Comparison of ENCODE assay signal across 12 mouse cellular contexts in the genomic region with DNA sequence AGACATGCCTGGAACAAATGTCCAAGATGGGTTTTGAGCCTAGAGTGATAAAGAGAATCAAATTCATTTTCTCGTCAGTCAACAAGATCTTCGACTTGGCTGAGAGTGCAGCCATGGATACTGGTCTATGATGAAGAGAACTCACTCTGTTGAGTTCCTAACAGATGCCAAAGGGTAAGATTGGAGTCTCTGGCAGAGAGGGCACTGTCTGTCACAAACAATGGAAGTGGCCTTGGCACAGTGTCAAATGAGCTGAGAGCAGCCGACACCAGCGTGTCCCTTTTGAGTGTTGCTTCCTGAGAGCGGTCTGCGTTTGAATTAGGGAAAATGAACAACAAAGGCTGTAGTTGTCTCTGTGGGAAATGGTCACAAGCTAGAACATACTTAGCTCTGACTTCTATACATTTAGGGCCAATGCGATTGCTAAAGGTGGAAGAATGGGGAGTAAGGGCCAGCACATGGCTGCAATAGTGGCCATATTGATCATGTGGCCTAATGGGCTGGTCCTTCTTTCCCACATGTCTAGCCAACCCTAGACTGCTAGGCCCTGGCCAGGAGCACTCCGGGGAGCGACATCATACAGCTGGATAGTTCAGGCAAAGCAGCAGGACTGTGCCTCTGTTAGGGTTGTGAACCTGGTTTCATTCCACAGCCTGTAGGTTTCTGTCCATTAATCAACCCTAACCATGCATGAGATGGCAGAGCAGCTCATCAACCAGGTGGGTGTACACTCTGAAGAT. TPM values are rescaled to one million over a fixed set of nuclear protein-coding genes. Genes with fewer than 3 reads are reported as not detected.
DNase-seq lines count a peak whose midpoint lies in the region; ATAC-seq lines count a peak whose summit lies in the region.
"Had no signal": no experiment of that assay in that cellular context is flagged by ENCODE, and none has a peak within 500 bp of the region (broad histone marks: within the 10 kb centered on the region; RNA-seq: fewer than 3 reads in every experiment).

No protein-coding gene starts in this region.

- WGBS in hindbrain, embryonic 14.5 days: 60% methylated on average over 9 of the region's 9 CpGs
- WGBS in hindbrain, embryonic 10.5 days: 91% methylated on average over 9 of the region's 9 CpGs
- WGBS in midbrain, embryonic 13.5 days: 76% methylated on average over 9 of the region's 9 CpGs
- 95% methylated on average over 9 of the region's 9 CpGs for WGBS in midbrain, embryonic 10.5 days

- H3K4me3 ChIP-seq in hindbrain, embryonic 14.5 days (replicated peaks; ENCODE audit: low read length): no peak overlapping the region
- no peak overlapping the region for H3K4me3 ChIP-seq in hindbrain, embryonic 10.5 days
- no peak overlapping the region for H3K4me3 ChIP-seq in midbrain, embryonic 13.5 days (replicated peaks)
- no peak overlapping the region for H3K4me3 ChIP-seq in midbrain, embryonic 10.5 days
- H3K4me3 ChIP-seq: limb, embryonic 15.5 days; megakaryocyte, embryonic 14.5 days had no signal

- H3K4me1 ChIP-seq in hindbrain, embryonic 14.5 days (replicated peaks; ENCODE audit: control insufficient read depth, insufficient read depth, low read length): peaks cover 8% of the 10 kb centered on the region; the same call in 1 of the 2 replicates
- H3K4me1 ChIP-seq in hindbrain, embryonic 10.5 days (replicated peaks): peaks cover 6% of the 10 kb centered on the region
- peaks cover 16% of the 10 kb centered on the region for H3K4me1 ChIP-seq in midbrain, embryonic 13.5 days (replicated peaks)
- peaks cover 8% of the 10 kb centered on the region for H3K4me1 ChIP-seq in midbrain, embryonic 10.5 days
- H3K4me1 ChIP-seq: limb, embryonic 15.5 days had no signal

- H3K4me2 ChIP-seq in hindbrain, embryonic 14.5 days (replicated peaks): no peak overlapping the region
- H3K4me2 ChIP-seq in midbrain, embryonic 13.5 days (replicated peaks): no peak overlapping the region
- H3K4me2 ChIP-seq: limb, embryonic 15.5 days had no signal

- no peak overlapping the region for H3K27ac ChIP-seq in hindbrain, embryonic 14.5 days
- H3K27ac ChIP-seq in hindbrain, embryonic 10.5 days: no peak overlapping the region
- H3K27ac ChIP-seq in midbrain, embryonic 13.5 days: no peak overlapping the region
- no peak overlapping the region for H3K27ac ChIP-seq in midbrain, embryonic 10.5 days (replicated peaks)
- H3K27ac ChIP-seq: limb, embryonic 15.5 days had no signal

- H3K27me3 ChIP-seq in hindbrain, embryonic 14.5 days (ENCODE audit: control insufficient read depth, insufficient read depth, low read length): 0 out of 2 replicates have a peak, but pooled peaks cover 5% of the 10 kb centered on the region
- H3K27me3 ChIP-seq in hindbrain, embryonic 10.5 days (ENCODE audit: insufficient read depth, poor library complexity, severe bottlenecking): no peaks in the 10 kb centered on the region
- no peaks in the 10 kb centered on the region; the same call in 1 of the 2 replicates for H3K27me3 ChIP-seq in midbrain, embryonic 13.5 days
- 0 out of 2 replicates have a peak, but pooled peaks cover under 1% of the 10 kb centered on the region for H3K27me3 ChIP-seq in midbrain, embryonic 10.5 days (ENCODE audit: low read depth, poor library complexity, severe bottlenecking)
- H3K27me3 ChIP-seq: limb, embryonic 15.5 days had no signal

- H3K9ac ChIP-seq in hindbrain, embryonic 14.5 days: no peak overlapping the region
- no peak overlapping the region for H3K9ac ChIP-seq in midbrain, embryonic 13.5 days (replicated peaks)
- H3K9ac ChIP-seq: limb, embryonic 15.5 days had no signal

- peak; percentile 61 for DNase-seq in adrenal gland, postnatal 14 days
- no peak for DNase-seq in adrenal gland, adult 8-10 months
- DNase-seq in hindbrain, embryonic 14.5 days (ENCODE audit: low spot score): peak; percentile 36
- no peak for DNase-seq in hindbrain, embryonic 10.5 days (ENCODE audit: low spot score)
- no peak for DNase-seq in midbrain, embryonic 10.5 days (ENCODE audit: low spot score)
- DNase-seq in lung, postnatal 36 days: peak; percentile 74
- DNase-seq in left cerebral cortex, adult 8-10 months (ENCODE audit: low spot score in 2 of 2): no peak

- ATAC-seq in hindbrain, embryonic 14.5 days (ENCODE audit: low FRiP score): peak; percentile 62; the same call in 1 of the 2 replicates
- ATAC-seq in midbrain, embryonic 13.5 days: 0 out of 2 replicates have a peak, but pooled peaks have one; percentile 30
- ATAC-seq: activated CD4-positive, CD25-positive, alpha-beta regulatory T cell, adult 4 months had no signal

- H3K9me3 ChIP-seq in hindbrain, embryonic 14.5 days (ENCODE audit: control insufficient read depth, low read length): no peaks in the 10 kb centered on the region
- no peaks in the 10 kb centered on the region for H3K9me3 ChIP-seq in hindbrain, embryonic 10.5 days
- H3K9me3 ChIP-seq in midbrain, embryonic 13.5 days: no peaks in the 10 kb centered on the region
- H3K9me3 ChIP-seq in midbrain, embryonic 10.5 days (replicated peaks): no peaks in the 10 kb centered on the region
- H3K9me3 ChIP-seq: limb, embryonic 15.5 days had no signal

- no peaks in the 10 kb centered on the region for H3K36me3 ChIP-seq in hindbrain, embryonic 14.5 days (replicated peaks; ENCODE audit: control insufficient read depth, insufficient read depth)
- H3K36me3 ChIP-seq in hindbrain, embryonic 10.5 days: no peaks in the 10 kb centered on the region
- no peaks in the 10 kb centered on the region for H3K36me3 ChIP-seq in midbrain, embryonic 13.5 days
- no peaks in the 10 kb centered on the region for H3K36me3 ChIP-seq in midbrain, embryonic 10.5 days
- H3K36me3 ChIP-seq: limb, embryonic 15.5 days had no signal

RNA-seq across cellular contexts. Expression of gene Mturn, which starts 39.3 kb away (rescaled TPM):
- total RNA-seq in adrenal gland, postnatal 14 days (2021): 15.1 and 19.1 TPM in 2 replicates
- 10 to 100 TPM; 15.6 to 30.6 (median 20.3) TPM for total RNA-seq in adrenal gland, adult 8-10 months (2022)
- polyA plus RNA-seq in hindbrain, embryonic 14.5 days (2014; fragmentation: Nextera tagmentation; extraction: Ambion mirVana): 101 and 123 TPM in 2 replicates
- polyA plus RNA-seq in hindbrain, embryonic 10.5 days (2016; fragmentation: Nextera tagmentation; extraction: Ambion mirVana): 16.6 and 26.4 TPM in 2 replicates
- 78.4 and 81.2 TPM in 2 replicates for polyA plus RNA-seq in midbrain, embryonic 13.5 days (2015; fragmentation: Nextera tagmentation; extraction: Ambion mirVana)
- polyA plus RNA-seq in midbrain, embryonic 10.5 days (2016; fragmentation: Nextera tagmentation; extraction: Ambion mirVana): 14.9 and 28.9 TPM in 2 replicates
- total RNA-seq in left cerebral cortex, adult 8-10 months (2022): 10 to 100 TPM; 87.9 to 99.9 (median 93.6) TPM
- total RNA-seq: granulocyte monocyte progenitor cell, adult 5-6 weeks had no signal

Comparison
In these comparisons a context has a peak if more than half of its experiments do, and no peak if none do; other contexts are left out.
1. DNase-seq: peak in adrenal gland, postnatal 14 days (single experiment), hindbrain, embryonic 14.5 days (single experiment) and lung, postnatal 36 days (single experiment); none in adrenal gland, adult 8-10 months (single experiment), hindbrain, embryonic 10.5 days (single experiment), midbrain, embryonic 10.5 days (single experiment) and left cerebral cortex, adult 8-10 months (0 of 2).